Mouse (Mus musculus) kidney, embryonic 15.5 days (tissue): Measurements from ENCODE around the gene Lce1m. TPM values are rescaled to one million over a fixed set of nuclear protein-coding genes. Genes with fewer than 3 reads are reported as not detected.
"Not testable (repeated sequence)": the region's sequence is repeated elsewhere in the genome, so short reads cannot be mapped to it uniquely, and the experiment has no call there.

Source experiments
- ATAC-seq: fragments of 200-750 bp; cut with Nextera tagmentation; replicated peaks from 2 replicates; pipeline ENCODE4 v1.8.0; 2017; ENCODE audit warnings: moderate TSS enrichment; ENCODE audit not compliant: low FRiP score
- H3K27ac ChIP-seq: fragments of 300-500 bp; sonication (generic); 2 replicates; pipeline ENCODE4 v1.5.1; 2015; ENCODE audit warnings: mild to moderate bottlenecking, inconsistent platforms
- H3K27me3 ChIP-seq: fragments of 300-500 bp; sonication (generic); 2 replicates; pipeline ENCODE4 v1.6.1; 2015; ENCODE audit warnings: inconsistent platforms
- H3K36me3 ChIP-seq: fragments of 300-500 bp; sonication (generic); 2 replicates; pipeline ENCODE4 v1.6.1; 2015; ENCODE audit warnings: inconsistent platforms
- H3K4me1 ChIP-seq: fragments of 300-500 bp; sonication (generic); 2 replicates; pipeline ENCODE4 v1.6.1; 2015; ENCODE audit warnings: inconsistent platforms
- H3K4me2 ChIP-seq: fragments of 300-500 bp; sonication (generic); 2 replicates; pipeline ENCODE4 v1.6.1; 2015; ENCODE audit warnings: moderate library complexity, mild to moderate bottlenecking, inconsistent platforms
- H3K4me3 ChIP-seq: fragments of 300-500 bp; sonication (generic); replicated peaks from 2 replicates; pipeline ENCODE4 v1.5.1; 2015; ENCODE audit warnings: mild to moderate bottlenecking, inconsistent platforms
- H3K9ac ChIP-seq: fragments of 300-500 bp; sonication (generic); 2 replicates; pipeline ENCODE4 v1.6.1; 2015; ENCODE audit warnings: mild to moderate bottlenecking, inconsistent platforms
- H3K9me3 ChIP-seq: fragments of 300-500 bp; sonication (generic); replicated peaks from 2 replicates; pipeline ENCODE4 v1.6.1; 2016; ENCODE audit warnings: inconsistent platforms
- WGBS: fragments of 180-500 bp; shearing (Covaris S2); methylation state at CpG from one replicate; pipeline ENCODE4 v1.1.7; 2015; ENCODE audit warnings: mixed read lengths; 5-methylcytosine and 5-hydroxymethylcytosine counted together
- polyA plus RNA-seq: library from polyadenylated mRNA; unstranded; fragments of >200 nt; fragmentation: Nextera tagmentation; extraction: Ambion mirVana; gene quantifications from 2 replicates; pipeline ENCODE4 v1.2.1, GENCODE M21; 2015

Gene Lce1m
- not detected in 2 replicates for polyA plus RNA-seq

- H3K4me1 ChIP-seq, result peaks cover 9% of the 10 kb centered on the region; the same call in 1 of the 2 replicates
- no peak within 1 kb of the TSS for H3K4me3 ChIP-seq
- WGBS, result 86% methylated on average over 2 of the region's 2 CpGs
- no peaks in the 10 kb centered on the region for H3K9me3 ChIP-seq
- H3K27ac ChIP-seq, result no peak within 1 kb of the TSS
- no peaks in the 10 kb centered on the region for H3K36me3 ChIP-seq
- no peak within 1 kb of the TSS for H3K4me2 ChIP-seq
- H3K9ac ChIP-seq, result no peak within 1 kb of the TSS
- ATAC-seq, result no peak
- no peaks in the 10 kb centered on the region for H3K27me3 ChIP-seq
These were observed at the start of gene Lce1m for GRCm38 (mm10) chr3:93018960-93019359. TSS of gene Lce1m (minus strand) at chr3:93019060.

DNA sequence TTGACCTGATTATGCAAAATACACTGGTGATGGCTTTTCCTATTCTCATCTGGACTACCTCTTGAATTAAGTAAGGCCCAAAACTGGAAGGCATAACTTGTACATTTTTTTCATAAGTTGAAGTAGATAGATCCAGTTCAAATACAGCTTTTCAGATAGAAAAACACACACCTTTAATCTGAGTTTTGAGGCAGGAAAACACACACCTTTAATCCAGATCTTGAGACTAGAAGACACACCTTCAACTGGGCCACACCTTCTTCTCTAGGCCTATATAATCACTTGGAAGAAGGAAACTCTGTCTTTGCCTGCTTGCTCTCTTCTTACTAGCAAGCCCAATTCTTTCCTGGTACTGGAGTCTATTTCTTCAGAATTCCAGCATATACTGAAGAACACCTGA lies 49.7 kb upstream of the Lce1m start, which contains the start of gene Gm4858:
Gene Gm4858 (plus strand): TSS at position 301 of the 400 bp plus-strand sequence.
- H3K27me3 ChIP-seq, H3K9ac ChIP-seq, ATAC-seq, H3K36me3 ChIP-seq, H3K4me3 ChIP-seq, H3K4me1 ChIP-seq, H3K9me3 ChIP-seq, H3K4me2 ChIP-seq, H3K27ac ChIP-seq: not testable (repeated sequence)

DNA sequence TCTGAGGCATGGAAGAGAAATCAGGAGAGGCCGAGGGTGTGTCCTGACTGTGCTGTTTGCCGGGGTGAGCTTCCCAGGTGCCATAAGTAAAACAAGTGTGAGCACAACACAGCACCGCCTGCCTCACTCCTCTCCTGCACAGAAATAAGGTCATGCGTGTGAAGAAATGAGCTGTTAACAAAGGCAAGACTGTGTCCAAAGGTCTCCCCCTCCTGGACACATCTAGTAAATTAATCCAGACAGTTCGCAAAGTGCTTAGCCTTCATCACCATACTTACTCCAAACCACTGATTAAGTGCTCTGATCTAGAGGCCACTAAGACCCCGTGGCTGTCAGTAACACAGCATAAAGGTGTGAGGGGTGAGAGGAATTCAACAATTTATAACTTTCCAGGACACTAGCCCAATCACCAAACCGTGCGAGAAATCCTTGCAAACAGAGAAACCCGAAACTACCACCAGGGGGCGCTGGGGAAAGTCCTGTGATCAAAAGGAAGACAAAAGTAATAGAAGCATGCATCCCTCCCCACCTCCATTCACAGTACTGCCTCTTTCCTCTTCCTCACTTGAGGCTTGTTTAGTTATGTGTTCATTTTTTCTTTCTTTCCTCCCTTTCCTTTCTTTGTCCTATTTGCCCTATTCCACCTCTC lies 34.1 kb upstream of the Lce1m start:
- no peaks in the 10 kb centered on the region for H3K27me3 ChIP-seq
- H3K27ac ChIP-seq, result no peak overlapping the region
- no peaks in the 10 kb centered on the region for H3K4me1 ChIP-seq
- WGBS, result 55% methylated on average over 10 of the region's 10 CpGs
- no peaks in the 10 kb centered on the region for H3K36me3 ChIP-seq
- no peak overlapping the region for H3K4me3 ChIP-seq
- H3K4me2 ChIP-seq, result no peak overlapping the region
- H3K9ac ChIP-seq, result no peak overlapping the region
- H3K9me3 ChIP-seq, result no peaks in the 10 kb centered on the region
- no peak for ATAC-seq

DNA sequence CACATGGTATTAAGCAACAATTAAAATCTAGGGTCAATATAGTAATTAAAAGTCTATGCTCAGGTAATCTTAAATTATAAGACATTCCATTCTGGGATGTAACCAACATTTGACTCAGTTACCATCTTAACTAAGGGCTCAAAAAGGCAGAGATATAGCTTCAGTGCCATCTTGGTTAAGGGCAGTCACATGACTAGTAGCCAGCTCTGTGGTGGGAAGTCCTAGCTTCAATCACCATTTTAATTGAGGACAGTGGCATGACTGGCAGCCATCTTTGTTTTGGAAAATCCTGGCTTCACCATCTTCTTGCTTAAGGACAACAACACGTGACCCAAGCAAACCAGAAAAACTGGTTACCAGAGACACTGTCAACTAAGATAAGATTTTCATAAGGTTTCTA lies 31.3 kb upstream of the Lce1m start:
- H3K27me3 ChIP-seq, result no peaks in the 10 kb centered on the region
- H3K4me3 ChIP-seq, result no peak overlapping the region
- no peak for ATAC-seq
- H3K9ac ChIP-seq, result no peak overlapping the region
- WGBS, result 93% methylated on average over 1 of the region's 1 CpGs
- no peaks in the 10 kb centered on the region for H3K9me3 ChIP-seq
- H3K4me2 ChIP-seq, result no peak overlapping the region
- H3K4me1 ChIP-seq, result no peaks in the 10 kb centered on the region
- no peaks in the 10 kb centered on the region for H3K36me3 ChIP-seq
- H3K27ac ChIP-seq, result no peak overlapping the region

DNA sequence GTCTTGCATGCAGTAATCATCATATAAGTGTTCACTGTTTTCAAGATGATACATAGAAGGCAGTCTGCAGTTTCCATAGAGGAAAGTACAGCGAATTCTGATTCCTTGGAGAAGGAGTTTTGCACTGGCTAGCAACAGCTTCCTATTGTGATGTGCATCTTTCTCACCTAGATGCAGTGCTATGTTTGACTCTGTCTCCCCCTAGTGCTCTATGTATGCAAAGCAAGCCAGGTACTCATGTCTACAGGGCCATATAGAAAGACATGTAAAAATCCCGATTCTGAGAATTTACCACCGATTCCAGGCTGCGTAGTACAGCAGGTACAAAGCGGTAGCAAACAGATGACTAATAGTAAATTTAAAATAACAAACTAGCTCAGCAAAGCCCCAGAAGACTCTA lies 12.6 kb upstream of the Lce1m start:
- peak; percentile 90 for ATAC-seq
- H3K9me3 ChIP-seq, result no peaks in the 10 kb centered on the region
- no peak overlapping the region for H3K9ac ChIP-seq
- H3K36me3 ChIP-seq, result no peaks in the 10 kb centered on the region
- 51% methylated on average over 5 of the region's 5 CpGs for WGBS
- H3K4me1 ChIP-seq, result no peaks in the 10 kb centered on the region
- no peak overlapping the region for H3K4me2 ChIP-seq
- H3K4me3 ChIP-seq, result no peak overlapping the region
- H3K27me3 ChIP-seq, result no peaks in the 10 kb centered on the region
- H3K27ac ChIP-seq, result no peak overlapping the region

- H3K4me2 ChIP-seq, result no peak overlapping the region
- no peak overlapping the region for H3K9ac ChIP-seq
- no peak overlapping the region for H3K27ac ChIP-seq
- H3K4me1 ChIP-seq, result no peaks in the 10 kb centered on the region
- 85% methylated on average over 2 of the region's 2 CpGs for WGBS
- no peaks in the 10 kb centered on the region for H3K36me3 ChIP-seq
- H3K4me3 ChIP-seq, result no peak overlapping the region
- 0 out of 2 replicates have a peak, but pooled peaks have one; percentile 60 for ATAC-seq
- no peaks in the 10 kb centered on the region for H3K27me3 ChIP-seq
- H3K9me3 ChIP-seq, result no peaks in the 10 kb centered on the region
These were observed 6.6 kb upstream of the Lce1m start for GRCm38 (mm10) chr3:93025486-93025885.

DNA sequence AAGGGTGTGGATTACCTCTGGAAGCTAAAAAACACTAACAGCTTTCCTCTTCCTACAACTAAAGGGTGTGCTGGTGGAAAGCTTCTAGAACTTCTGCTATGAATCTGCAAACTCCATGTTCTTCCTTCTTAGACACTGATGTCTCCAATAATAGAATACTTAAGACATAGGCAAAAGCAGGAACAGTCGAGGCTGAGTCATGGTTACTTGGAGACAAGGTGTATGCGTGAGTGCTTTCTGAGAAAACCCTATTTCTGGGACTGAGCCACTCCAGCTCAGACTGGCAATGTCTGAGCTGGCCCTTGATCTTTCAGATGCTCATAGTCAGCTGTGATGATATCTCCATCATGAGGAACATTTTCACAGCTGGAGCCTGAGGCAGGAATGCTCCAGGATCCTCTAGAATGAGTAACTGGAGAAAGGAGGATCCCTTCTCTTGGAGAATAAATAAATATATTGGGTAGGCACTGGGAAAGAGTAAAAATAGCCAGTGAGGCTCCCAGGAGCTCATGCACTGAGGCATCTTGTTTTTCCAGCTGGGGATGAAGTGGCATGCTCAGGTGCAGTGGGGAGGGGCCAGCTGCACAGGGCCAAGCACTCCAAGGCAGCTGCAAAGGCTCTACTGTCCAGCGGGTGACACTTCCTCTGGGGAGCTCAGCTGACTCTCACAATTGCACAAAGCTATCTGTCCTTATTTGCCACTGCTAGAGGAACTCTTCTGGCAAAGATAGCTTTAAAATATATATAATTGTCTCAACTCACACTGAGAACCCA lies 4.7 kb upstream of the Lce1m start:
- no peaks in the 10 kb centered on the region for H3K27me3 ChIP-seq
- no peak overlapping the region for H3K4me3 ChIP-seq
- no peak overlapping the region for H3K4me2 ChIP-seq
- peak; percentile 40; the same call in 1 of the 2 replicates for ATAC-seq
- H3K4me1 ChIP-seq, result no peaks in the 10 kb centered on the region
- no peaks in the 10 kb centered on the region for H3K9me3 ChIP-seq
- 61% methylated on average over 3 of the region's 3 CpGs for WGBS
- H3K36me3 ChIP-seq, result no peaks in the 10 kb centered on the region
- no peak overlapping the region for H3K9ac ChIP-seq
- no peak overlapping the region for H3K27ac ChIP-seq

DNA sequence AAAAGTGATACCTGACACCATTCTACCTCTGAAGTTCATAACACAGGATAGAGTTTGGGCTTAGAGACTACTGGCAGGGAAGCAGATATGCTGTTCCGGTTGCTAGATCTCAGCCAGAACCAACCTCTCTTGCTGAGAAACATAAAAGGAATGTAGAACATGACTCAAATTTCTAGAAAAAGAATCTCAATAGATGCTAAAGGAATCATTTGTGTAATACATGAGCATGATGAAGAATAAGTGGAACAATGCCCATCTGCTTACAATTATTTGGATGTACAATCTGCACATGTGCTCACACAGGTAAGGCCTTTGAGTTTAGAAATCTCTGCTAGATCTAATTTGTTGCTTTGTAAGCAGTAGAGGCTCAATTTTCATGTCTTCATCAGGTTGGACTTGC lies 2.3 kb upstream of the Lce1m start:
- Histone ChIP-seq H3K4me2 (no peak overlapping the region), H3K9ac (no peak overlapping the region), H3K27me3 (no peaks in the 10 kb centered on the region), H3K9me3 (no peaks in the 10 kb centered on the region), H3K4me3 (no peak overlapping the region), H3K36me3 (no peaks in the 10 kb centered on the region), H3K4me1 (no peaks in the 10 kb centered on the region), H3K27ac (no peak overlapping the region)
- 90% methylated on average over 1 of the region's 1 CpGs for WGBS
- no peak for ATAC-seq

- no peak; the same call in 1 of the 2 replicates for ATAC-seq
These were observed 3.3 kb downstream of the Lce1m start, which contains the start of gene Crct1 for GRCm38 (mm10) chr3:93015460-93016104. TSS of gene Crct1 (minus strand) at chr3:93015687.

DNA sequence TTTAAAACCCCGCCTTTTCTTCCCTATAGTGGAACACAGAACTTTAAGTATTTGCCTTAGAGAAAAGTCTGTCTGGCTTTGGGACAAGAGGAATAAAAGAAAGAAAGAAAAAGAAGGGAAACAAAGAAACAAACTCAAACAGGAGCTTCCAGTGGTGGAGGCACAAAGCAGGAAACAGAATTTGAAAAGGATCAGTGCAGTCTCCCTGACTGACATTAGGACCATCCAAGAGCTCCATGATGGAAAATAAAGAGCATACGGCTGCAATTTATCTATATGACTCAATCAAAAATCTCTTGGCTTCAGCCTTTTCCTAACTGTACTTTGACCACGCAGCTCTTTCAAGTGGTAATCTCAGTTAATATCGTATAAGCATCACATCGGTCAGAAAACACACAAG lies 4.0 kb downstream of the Lce1m start:
- H3K4me1 ChIP-seq, result peaks cover 11% of the 10 kb centered on the region; the same call in 1 of the 2 replicates
- H3K4me2 ChIP-seq, result peak overlapping the region; percentile 81
- peak overlapping the region; percentile 35 for H3K9ac ChIP-seq
- no peaks in the 10 kb centered on the region for H3K9me3 ChIP-seq
- H3K36me3 ChIP-seq, result no peaks in the 10 kb centered on the region
- ATAC-seq, result no peak
- WGBS, result 29% methylated on average over 5 of the region's 5 CpGs
- peak overlapping the region; percentile 47 for H3K4me3 ChIP-seq
- 0 out of 2 replicates have a peak overlapping the region, but pooled peaks have one; percentile 58 for H3K27ac ChIP-seq
- peaks cover 3% of the 10 kb centered on the region; the same call in 1 of the 2 replicates for H3K27me3 ChIP-seq

More at GRCm38 (mm10) chr3:93015460-93016104, 3.3 kb downstream of the Lce1m start, which contains the start of gene Crct1:
- peak within 1 kb of the TSS; percentile 58; the same call in 1 of the 2 replicates for H3K27ac ChIP-seq
- peak within 1 kb of the TSS; percentile 47 for H3K4me3 ChIP-seq
- H3K4me1 ChIP-seq, result peaks cover 11% of the 10 kb centered on the region; the same call in 1 of the 2 replicates
- no peaks in the 10 kb centered on the region for H3K36me3 ChIP-seq
- H3K9ac ChIP-seq, result peak within 1 kb of the TSS; percentile 35
- no peaks in the 10 kb centered on the region for H3K9me3 ChIP-seq
- 35% methylated on average over 4 of the region's 4 CpGs for WGBS
- peaks cover 3% of the 10 kb centered on the region; the same call in 1 of the 2 replicates for H3K27me3 ChIP-seq
- peak within 1 kb of the TSS; percentile 81 for H3K4me2 ChIP-seq

GRCm38 (mm10) chr3:93014378-93014801 lies 4.5 kb downstream of the Lce1m start:
- peak overlapping the region; percentile 47 for H3K4me3 ChIP-seq
- H3K4me1 ChIP-seq, result peaks cover 11% of the 10 kb centered on the region; the same call in 1 of the 2 replicates
- H3K9me3 ChIP-seq, result no peaks in the 10 kb centered on the region
- H3K4me2 ChIP-seq, result peak overlapping the region; percentile 81
- peak overlapping the region; percentile 58; the same call in 1 of the 2 replicates for H3K27ac ChIP-seq
- peaks cover 3% of the 10 kb centered on the region; the same call in 1 of the 2 replicates for H3K27me3 ChIP-seq
- H3K9ac ChIP-seq, result peak overlapping the region; percentile 35
- ATAC-seq, result peak; percentile 93
- no peaks in the 10 kb centered on the region for H3K36me3 ChIP-seq
- under 1% methylated on average over 24 of the region's 24 CpGs for WGBS
